Mouse (Mus musculus) heart, postnatal 0 days (tissue): Measurements from ENCODE around the gene Slc12a5.

Experiments used
- CTCF ChIP-seq: IDR thresholded peaks from 2 replicates; pipeline ENCODE4 v1.5.1; 2016; ENCODE audit warnings: antibody characterized with exemption, control low read depth, low read depth
- EP300 ChIP-seq: IDR thresholded peaks from 2 replicates; pipeline ENCODE4 v1.6.1; 2016; ENCODE audit warnings: antibody characterized with exemption, low read depth

- no peak for TF ChIP-seq CTCF
- no peak for TF ChIP-seq EP300
Observed at GRCm38 (mm10) chr2:165009581-165009980, 49.0 kb downstream of the Slc12a5 start.
